Mouse (Mus musculus): ENCODE measurements around the gene Pla2r1.
A peak's percentile ranks its signal among the peaks of the same experiment; 100 is the strongest.

Gene Pla2r1

GRCm38 (mm10) chr2:60552902-60553682 lies at the start of gene Pla2r1:
TSS of gene Pla2r1 (minus strand) at chr2:60553308.
- peak; percentile 15 for DNase-seq

DNA sequence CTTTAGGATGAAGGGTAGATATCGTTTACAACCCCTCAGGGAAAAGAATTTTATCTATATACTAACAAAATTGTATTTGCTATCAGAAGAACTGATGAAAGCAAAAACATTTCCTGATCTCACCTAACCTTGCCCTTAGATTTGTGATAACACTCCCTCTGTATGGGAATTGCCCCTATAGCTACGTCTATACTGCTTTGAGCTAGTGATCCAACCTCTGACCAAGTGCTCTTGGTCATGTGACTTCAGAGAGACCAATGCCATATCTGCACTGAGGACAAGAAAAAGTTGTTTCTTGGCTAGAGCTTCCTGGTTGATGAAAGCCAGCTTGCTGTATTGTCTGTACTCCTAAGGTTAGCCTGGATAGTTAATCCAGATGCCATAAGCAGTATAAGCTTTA lies 48.2 kb upstream of the Pla2r1 start:
- no peak for DNase-seq

DNA sequence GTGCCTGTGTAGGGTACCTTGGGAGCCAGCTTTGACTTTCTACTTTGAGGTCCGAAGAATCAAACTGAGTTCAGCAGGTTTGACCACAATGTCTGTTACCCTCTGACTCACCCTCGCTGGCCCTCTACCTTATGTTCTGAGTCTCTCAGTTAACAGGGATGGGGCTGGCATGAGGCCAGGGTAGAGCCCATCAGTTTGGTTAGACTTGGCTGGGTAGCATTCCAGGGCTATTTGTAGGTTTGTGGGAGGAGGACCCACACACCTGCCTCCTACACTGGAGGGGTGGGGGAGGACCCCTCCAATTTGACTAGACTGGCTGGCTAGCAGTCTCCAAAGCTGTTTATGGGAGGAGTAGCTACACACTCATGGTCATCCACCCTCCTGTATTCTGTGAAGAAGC lies 47.8 kb upstream of the Pla2r1 start:
- DNase-seq, result no peak

GRCm38 (mm10) chr2:60583416-60583815 lies 30.3 kb upstream of the Pla2r1 start:
- DNase-seq, result no peak

- no peak for DNase-seq
These were observed 1.5 kb upstream of the Pla2r1 start for GRCm38 (mm10) chr2:60554561-60554960.

DNA sequence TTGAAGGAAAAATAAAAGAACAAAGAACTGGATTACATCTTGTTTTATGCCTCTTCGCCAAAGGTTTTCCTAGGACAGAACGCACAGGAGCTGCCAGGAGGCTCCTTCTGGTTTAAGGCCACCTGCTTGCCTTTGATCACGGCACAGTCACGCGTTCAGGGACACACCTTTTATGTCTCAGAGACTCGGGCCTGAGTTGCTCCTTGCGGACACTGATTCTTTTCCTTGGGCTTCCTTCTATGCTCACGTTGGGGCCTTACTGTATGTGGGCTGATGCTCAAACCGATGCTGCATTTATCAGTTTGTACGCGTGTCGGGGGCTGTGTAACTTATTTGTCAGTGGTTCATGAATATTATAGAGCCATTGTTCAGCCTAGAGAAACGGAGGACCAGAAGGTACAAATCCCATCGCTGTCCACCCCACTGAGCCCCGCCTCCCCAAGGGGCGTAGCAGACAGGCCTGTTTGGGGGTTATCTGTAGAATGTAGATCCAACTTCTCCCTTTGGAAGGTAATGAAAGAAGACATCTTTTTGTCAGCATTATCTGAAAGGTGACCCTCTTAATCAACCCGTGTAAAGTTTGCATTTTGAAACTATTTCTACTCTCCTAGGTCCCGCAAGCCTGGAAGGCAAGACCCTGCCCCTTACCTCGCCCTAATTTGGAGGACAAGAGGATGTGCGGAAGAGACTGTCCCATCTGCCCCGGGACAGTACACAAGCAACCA lies 769 bp downstream of the Pla2r1 start:
- no peak for DNase-seq

DNA sequence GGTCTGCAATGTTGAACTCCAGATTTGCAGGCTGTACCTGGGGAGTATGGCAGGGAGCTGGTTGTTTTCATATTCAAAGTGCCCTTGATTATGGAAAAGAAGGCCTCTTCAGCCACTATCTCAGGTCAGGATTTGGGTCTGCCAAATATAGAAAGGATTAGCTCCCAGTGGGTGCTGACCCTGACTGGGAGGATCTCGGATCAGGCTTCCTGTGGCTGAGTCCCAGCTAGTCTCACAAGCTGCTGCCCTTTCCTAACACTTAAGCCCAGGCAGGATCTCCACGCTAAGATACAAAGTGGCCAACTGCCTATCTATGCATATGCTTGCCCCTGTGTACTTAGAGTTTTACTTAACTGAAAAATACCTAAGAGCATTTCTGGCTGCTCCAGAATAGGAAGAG lies 1.4 kb downstream of the Pla2r1 start:
- no peak for DNase-seq

- DNase-seq, result no peak
These were observed 2.6 kb downstream of the Pla2r1 start for GRCm38 (mm10) chr2:60550521-60550920.

- no peak for DNase-seq
These were observed 3.3 kb downstream of the Pla2r1 start for GRCm38 (mm10) chr2:60549851-60550250.

- DNase-seq, result no peak
These were observed 7.0 kb downstream of the Pla2r1 start for GRCm38 (mm10) chr2:60546082-60546481.

DNA sequence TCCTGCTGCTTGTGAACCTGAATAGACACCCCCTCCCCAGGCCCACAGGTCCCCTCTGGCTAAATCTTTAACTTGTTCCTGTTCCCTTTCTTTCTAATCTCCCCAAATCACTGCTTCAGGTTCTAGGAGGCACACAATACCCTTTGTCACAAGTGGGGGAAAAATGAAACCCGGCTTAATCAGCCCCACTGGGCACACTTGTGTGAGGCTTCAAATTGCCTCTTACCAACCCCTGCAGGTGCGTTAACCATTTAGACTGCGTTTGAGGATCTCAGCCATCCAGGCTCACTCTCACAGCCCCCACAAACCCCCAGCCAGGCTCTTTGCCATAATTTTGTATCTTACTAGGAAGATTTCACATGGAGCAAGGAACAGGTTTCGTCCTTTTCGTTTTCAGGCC lies 9.1 kb downstream of the Pla2r1 start:
- DNase-seq, result no peak

DNA sequence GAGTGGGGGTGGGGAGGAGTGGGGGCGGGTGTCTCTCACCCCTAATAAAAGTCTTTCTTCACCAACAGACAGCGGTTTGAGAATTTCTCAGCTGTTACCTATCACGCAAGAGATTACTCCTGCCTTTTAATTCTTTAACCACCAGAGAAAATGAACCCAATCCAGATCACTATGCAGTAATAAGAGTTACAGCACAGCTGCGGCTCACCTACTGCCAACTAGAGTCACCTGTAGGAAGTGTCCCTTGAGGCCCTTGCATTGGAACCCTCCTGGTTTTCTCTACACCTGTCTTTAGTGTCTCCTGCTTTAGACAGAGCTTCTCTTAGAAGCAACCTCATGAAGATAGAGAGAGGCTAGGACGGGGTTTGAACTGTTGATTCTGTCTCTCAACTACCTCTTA lies 11.4 kb downstream of the Pla2r1 start:
- DNase-seq, result no peak

GRCm38 (mm10) chr2:60540346-60540745 lies 12.8 kb downstream of the Pla2r1 start:
- no peak for DNase-seq

DNA sequence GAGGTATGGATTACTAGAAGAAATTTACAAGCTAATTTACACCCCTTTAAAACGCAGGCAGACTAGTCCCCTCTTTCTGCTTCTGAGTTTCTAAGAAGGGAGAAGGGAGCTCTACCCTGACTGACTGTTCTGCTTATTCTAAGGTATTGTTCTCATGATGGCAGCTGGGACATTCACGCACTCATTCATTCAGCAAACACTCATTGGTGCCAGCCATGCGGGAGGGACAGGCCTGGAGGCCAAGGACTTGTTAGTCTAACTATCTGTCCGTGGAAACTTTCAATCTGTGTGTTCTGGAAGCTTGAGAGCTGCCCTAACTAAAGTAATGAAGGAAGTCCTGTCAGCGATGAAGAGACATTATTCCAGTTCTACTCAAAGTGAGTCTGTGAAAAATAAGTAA lies 14.4 kb downstream of the Pla2r1 start:
- DNase-seq, result no peak

DNA sequence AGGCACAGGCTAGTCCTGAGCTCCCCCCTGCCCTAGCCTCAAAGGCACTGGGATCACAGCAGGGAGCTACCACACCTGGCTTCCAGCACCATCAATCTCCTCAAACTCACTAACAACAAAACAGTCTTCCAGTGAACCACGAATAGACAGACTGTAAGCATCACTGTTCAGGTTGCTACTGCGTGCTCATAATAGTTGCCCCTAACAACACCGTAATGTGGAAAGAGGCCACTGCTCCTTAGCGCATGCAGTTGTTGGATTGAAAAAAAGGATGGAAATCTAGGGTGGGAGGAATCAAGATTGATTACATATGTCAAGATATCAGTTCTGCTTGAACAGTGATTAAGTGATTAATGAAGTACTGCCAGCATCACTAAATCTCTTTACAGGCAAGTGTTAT lies 14.8 kb downstream of the Pla2r1 start:
- no peak for DNase-seq

- DNase-seq, result no peak
These were observed 18.4 kb downstream of the Pla2r1 start for GRCm38 (mm10) chr2:60534755-60535154.

DNA sequence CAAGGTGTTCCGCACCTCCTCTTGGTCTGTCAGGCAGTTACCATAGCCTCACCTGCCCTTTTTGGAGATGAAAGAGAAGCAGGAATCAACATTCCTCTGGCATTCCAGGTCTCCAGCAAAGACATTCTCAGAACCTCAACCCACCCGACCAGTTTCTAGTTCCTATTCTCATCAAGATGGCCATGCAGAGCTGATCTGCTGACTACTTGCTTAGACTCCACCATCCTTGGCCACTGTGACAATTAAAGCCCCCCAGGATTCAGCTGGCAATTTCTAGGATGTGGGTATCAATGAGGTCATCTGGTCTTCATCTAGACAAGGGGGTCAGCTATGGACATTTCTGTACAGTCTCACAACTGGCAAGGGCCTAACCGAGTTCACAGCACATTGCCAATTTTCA lies 20.1 kb downstream of the Pla2r1 start:
- DNase-seq, result no peak

GRCm38 (mm10) chr2:60532495-60532894 lies 20.6 kb downstream of the Pla2r1 start:
- DNase-seq, result no peak

DNA sequence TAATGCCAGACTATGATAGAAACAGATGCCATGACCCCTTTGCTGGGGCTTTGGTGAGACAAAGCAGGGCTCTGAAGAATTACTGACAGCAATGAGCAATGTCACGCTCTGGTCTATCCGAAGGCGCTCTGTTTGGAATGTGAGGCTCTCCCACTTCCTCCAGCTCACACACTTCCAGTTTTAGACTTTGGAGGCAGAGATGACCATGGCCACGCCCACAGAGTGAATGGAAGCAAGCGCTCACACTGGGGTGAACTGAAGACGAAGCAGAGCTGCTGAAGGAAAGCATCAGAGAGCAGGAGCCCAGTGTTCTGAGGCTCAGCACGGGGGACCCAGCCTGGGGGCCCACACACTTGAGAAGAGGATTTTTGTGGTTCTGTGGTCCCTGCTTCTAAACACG lies 37.3 kb downstream of the Pla2r1 start:
- no peak for DNase-seq

GRCm38 (mm10) chr2:60514863-60515262 lies 38.2 kb downstream of the Pla2r1 start:
- DNase-seq, result no peak

DNA sequence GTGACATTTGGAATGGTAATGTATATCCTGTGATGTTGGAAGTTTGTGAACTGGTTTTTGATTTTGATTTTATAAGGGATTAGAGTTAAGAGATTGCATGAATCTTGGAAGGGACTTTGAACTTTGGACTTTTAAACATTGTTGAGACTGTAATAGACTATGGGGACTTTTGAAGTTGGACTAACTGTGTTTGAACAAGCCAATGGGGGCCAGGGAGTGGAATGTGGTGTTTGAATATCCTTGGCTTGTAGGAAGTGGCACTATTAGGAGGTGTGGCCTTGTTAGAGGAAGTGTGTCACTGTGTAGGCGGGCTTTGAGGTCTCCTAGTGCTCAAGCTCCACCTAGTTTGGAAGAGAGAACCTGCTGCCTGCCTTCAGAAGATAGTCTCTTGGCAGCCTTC lies 42.4 kb downstream of the Pla2r1 start:
- no peak for DNase-seq

DNA sequence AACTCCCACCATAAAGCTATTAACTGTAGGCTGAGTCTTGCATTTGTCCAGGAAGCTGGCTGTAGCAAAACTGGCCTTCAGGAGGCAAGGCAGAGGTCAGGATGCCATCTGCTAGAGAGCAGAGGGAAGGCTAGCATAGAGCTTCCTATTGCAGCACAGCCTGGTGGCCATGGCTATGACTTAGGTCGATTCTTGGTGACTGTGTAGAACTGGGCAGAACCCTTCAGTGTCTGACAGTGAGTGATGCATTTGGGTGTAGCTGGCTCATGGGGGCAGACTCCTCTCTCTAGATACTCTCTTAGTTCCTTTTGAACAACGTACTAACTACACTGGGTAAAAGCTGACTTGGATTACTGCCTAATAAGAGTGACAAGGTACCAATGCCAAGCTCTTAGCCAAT lies 48.0 kb downstream of the Pla2r1 start:
- DNase-seq, result no peak

- DNase-seq, result no peak
These were observed 48.4 kb downstream of the Pla2r1 start for GRCm38 (mm10) chr2:60504718-60505117.

DNA sequence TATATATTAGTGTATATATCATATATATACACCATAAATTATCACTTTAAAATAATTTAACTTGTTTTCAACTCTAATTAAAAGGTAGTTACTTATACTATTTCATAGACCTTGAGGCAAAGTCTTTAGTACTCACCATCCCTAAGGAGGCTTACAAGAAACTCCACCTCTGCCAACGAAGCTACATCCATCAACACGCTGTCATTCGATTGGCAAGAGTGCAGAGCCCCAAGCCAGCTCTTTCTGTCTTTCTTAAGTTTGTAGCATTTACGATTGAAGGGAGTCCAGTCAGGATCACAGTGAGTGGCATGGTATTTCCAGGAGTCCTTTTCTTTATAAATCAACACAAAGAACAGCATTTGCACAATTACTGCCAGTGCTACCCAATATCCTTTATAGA lies 49.1 kb downstream of the Pla2r1 start:
- no peak for DNase-seq

Measured in cerebellum, adult 8-10 months (tissue).